Mouse (Mus musculus) adipocyte (in vitro differentiated cells): ENCODE results near the gene Tomm40l.

Experiments
- DNase-seq: peaks from one replicate; pipeline ENCODE4 v3.0.0-alpha.2; 2016; ENCODE audit warnings: low spot score

Gene Tomm40l

GRCm38 (mm10) chr1:171222238-171223155 lies at the start of gene Tomm40l:
Gene Tomm40l (minus strand): TSS chr1:171222514.
- DNase-seq, result peak; percentile 99

GRCm38 (mm10) chr1:171272086-171272485 lies 49.8 kb upstream of the Tomm40l start:
- DNase-seq, result no peak

GRCm38 (mm10) chr1:171271622-171272021 lies 49.3 kb upstream of the Tomm40l start:
- DNase-seq, result no peak

GRCm38 (mm10) chr1:171271196-171271595 lies 48.9 kb upstream of the Tomm40l start:
- no peak for DNase-seq

GRCm38 (mm10) chr1:171270573-171270900 lies 48.2 kb upstream of the Tomm40l start:
- no peak for DNase-seq

- peak; percentile 77 for DNase-seq
Observed at GRCm38 (mm10) chr1:171269848-171270572, 47.7 kb upstream of the Tomm40l start, which contains the start of gene B4galt3. Gene B4galt3 (plus strand): TSS chr1:171270328.

- peak; percentile 38 for DNase-seq
Observed at GRCm38 (mm10) chr1:171268341-171268740, 46.0 kb upstream of the Tomm40l start.

- no peak for DNase-seq
Observed at GRCm38 (mm10) chr1:171265971-171266744, 43.8 kb upstream of the Tomm40l start.

- no peak for DNase-seq
Observed at GRCm38 (mm10) chr1:171263666-171264461, 41.5 kb upstream of the Tomm40l start.

GRCm38 (mm10) chr1:171263185-171263611 lies 40.9 kb upstream of the Tomm40l start:
- DNase-seq, result peak; percentile 79

GRCm38 (mm10) chr1:171262594-171263130 lies 40.3 kb upstream of the Tomm40l start:
- DNase-seq, result peak; percentile 88

- no peak for DNase-seq
Observed at GRCm38 (mm10) chr1:171260316-171260715, 38.0 kb upstream of the Tomm40l start.

- no peak for DNase-seq
Observed at GRCm38 (mm10) chr1:171258921-171259320, 36.6 kb upstream of the Tomm40l start.

GRCm38 (mm10) chr1:171257781-171258180 lies 35.5 kb upstream of the Tomm40l start:
- DNase-seq, result no peak

GRCm38 (mm10) chr1:171256937-171257548 lies 34.7 kb upstream of the Tomm40l start:
- DNase-seq, result peak; percentile 85

- no peak for DNase-seq
Observed at GRCm38 (mm10) chr1:171256095-171256818, 33.9 kb upstream of the Tomm40l start.

- DNase-seq, result no peak
Observed at GRCm38 (mm10) chr1:171252415-171252814, 30.1 kb upstream of the Tomm40l start.

GRCm38 (mm10) chr1:171251594-171252324 lies 29.4 kb upstream of the Tomm40l start:
- DNase-seq, result peak; percentile 80
